Mouse (Mus musculus): ENCODE results near the gene Chchd5.
A peak's percentile ranks its signal among the peaks of the same experiment; 100 is the strongest.

Chchd5 gene

DNA sequence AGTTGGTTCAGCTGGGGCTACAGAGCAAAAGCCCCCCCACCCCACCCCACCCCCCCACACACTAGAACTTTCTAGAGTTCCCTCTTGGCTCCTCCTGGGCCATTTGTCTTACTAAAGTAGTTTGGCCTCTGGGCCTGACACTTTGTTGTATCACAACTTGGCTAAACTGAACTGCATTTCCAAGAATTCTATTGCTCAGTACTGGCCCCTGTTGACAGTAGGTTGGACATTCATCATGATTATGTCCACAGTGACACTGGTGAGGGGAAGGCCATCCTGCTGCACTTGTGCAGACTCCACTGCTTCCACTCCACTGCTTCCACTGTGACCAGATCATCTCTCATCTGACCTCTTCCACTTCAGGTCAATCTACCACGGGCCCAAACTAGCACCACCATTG is 23.3 kb downstream of the Chchd5 start:
- no peak for DNase-seq (ENCODE audit: low spot score in 2 of 2)

GRCm38 (mm10) chr2:129164815-129165214 is 35.3 kb downstream of the Chchd5 start:
- DNase-seq (ENCODE audit: low spot score in 2 of 2), result no peak

DNA sequence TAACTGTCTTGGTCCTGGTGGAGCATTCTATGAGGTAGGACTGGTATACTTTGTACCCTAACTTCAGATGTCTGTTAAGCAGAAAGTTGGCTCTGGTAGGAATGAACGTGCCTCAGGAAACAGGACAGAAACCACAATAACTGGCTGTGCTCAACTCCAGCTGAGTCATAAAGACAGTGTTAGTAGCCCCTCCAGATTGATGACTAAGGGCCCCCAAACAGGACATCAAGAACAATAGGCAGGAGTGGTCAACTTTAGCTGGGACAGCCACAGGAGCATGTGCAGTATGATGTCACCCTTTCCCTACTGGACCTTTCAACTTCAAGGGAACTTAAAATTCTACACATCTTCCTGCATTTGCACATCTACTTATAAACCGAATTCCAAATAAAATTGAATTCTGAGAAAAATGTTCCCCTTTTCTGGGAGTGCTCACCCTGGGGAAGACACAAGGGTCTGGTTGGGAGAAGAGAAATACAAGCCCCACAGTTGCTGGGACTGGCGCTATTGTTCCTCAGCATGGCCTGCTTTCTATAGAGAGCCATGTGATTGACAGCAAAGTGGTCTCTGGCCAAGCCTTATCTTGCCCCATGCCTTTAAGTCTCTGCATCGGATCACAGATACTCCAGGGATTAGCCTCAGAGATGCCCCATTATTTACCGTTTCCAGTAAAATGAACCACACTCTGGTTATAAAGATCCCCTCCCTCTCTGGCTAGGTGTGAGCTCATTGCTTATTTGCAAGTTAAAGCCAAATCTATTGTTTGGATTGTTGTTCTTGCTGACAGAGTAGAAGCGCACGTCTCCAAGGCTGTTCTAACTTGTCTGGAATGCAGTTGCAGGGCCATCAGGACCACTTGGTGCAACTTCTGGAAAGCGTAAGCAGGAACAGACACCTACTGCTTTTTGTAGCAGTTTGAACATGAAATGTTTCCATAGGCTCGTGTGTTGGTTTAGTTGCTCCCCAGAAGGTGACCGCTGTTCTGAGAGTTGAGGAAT is 37.3 kb downstream of the Chchd5 start:
- DNase-seq (ENCODE audit: low spot score in 2 of 2), result no peak

DNA sequence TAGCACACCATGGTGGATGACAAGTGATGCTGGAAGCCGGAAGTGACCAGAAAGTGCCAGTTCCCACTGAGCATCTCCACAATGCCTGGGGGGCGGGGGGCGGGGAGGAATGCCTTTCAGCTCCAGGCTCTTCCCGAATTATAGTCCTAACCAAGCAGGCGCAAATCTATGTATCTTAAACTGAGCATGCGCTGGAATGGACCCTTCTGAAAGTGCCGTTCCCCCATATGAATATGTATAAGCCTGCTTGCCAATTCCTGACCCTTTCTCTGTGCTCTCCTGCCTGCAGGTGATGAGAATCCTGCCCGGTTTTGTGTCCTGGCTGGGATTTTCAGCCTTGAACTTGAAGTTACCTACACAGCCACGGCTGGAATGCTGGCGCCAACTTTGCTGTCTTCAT is 43.9 kb downstream of the Chchd5 start:
- DNase-seq (ENCODE audit: low spot score in 2 of 2), result no peak

GRCm38 (mm10) chr2:129174474-129174873 is 45.0 kb downstream of the Chchd5 start:
- DNase-seq (ENCODE audit: low spot score in 2 of 2), result peak; percentile 24 to 31

DNA sequence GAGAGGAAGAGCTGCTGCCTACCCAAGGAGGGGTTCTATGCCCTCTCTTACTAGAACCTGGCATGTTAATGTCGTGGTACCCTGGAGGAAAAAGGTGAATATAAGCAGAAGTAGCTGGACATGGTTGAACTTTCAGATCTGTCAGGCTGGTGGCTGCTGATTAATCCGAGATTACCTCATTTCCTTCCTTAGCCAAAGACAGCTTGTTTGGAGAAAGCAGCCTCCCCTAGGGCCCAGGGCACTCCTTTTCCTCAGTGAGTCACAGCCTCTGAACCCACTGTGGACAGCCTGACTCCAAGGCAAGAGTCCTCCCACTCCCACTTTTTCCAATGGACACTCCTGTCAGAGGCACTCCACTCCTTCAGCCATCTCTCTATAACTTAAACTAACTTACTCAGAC is 46.1 kb downstream of the Chchd5 start:
- no peak for DNase-seq (ENCODE audit: low spot score in 2 of 2)

DNA sequence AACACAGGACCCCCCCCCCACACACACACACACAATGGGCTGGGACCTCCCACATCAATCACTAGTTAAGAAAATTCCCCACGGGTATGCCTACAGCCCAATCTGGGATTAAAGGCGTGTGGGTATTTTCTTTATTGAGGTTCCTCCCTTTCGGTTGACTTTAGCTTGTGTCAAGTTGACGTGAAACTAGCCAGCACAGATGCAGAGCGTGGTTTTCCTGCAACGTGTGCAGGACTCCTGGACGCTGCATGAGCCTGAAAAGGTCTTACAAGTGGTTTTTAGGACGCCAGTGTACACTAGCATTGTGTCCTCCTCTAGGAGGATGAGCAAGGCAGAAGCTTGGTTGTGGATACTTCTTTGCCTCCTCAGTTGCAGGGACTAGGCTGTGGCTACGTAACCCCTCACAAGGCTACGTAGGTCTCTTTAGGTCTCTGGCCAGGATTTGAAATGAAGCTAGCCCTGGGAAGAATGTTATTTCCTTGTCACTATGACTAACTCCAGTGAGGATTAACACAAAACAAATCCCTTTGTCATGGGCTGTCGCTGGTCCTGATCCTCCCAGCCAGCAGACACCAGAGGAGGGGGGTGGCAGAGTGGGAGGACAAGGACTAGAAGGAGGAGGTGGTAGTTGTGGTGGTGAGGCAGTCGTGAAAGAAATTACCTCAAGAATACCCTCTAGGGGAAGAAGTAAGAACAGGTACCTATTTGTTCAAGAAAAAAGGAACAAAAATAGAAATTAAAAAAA is 47.3 kb downstream of the Chchd5 start:
- DNase-seq (ENCODE audit: low spot score in 2 of 2), result no peak

DNA sequence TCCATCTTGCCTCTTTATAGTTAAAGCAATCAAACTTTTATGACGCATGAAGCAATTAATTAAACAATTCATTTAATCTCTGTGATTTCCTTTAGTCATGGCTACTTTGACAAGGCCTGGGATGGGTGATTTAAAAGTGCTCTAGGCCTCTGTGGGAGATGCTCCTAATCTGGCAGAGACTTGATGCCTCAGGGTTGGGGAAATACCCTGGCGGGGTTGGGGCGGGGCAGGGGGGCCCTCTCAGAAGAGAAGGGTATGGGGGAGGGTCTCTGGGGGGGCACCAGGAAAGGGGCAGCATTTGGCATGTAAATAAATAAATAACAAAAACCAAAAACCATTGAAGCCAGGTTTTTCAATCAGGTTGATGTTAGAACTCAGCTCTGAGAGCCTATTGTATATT is 48.2 kb downstream of the Chchd5 start:
- no peak for DNase-seq (ENCODE audit: low spot score in 2 of 2)

DNA sequence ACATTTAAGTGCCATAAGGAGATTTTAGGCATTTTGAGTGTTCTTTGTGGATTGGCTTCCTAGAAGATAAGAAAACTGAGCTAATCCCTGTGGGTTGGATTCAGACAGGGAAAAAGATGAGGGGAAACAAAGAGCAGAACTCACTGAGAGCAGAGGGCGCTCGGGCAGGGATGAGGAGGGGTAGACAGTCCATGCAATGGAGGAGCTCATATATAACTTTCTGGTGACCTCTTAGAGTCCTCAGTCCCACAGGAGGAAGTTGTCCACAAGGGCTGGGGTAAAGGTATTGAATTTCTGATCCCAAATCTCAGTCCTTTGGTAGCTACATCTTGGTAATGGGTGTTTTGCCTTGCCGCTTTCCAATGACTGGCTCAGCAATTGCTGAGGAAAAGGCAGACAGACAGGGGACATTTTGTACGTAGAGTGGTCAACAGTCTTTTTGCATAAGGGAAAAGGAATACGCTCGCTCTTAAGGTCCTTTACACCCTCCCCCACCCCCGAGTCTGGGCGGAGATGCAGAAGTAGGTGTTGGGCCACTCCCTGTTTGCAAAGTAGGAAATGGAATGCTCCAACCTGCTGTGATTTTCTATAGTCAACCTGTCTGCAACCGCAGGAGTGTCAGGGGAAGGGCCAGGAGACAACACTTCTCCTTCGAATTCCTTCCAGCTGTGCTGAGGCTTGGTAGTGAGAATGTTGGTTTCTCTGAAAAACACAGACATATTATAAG is 48.8 kb downstream of the Chchd5 start:
- DNase-seq (ENCODE audit: low spot score in 2 of 2), result no peak

- DNase-seq (ENCODE audit: low spot score in 2 of 2), result no peak
These were observed 50.7 kb downstream of the Chchd5 start for GRCm38 (mm10) chr2:129179946-129180853.

- DNase-seq (ENCODE audit: low spot score in 2 of 2), result no peak
These were observed 52.0 kb downstream of the Chchd5 start for GRCm38 (mm10) chr2:129181509-129181908.

DNA sequence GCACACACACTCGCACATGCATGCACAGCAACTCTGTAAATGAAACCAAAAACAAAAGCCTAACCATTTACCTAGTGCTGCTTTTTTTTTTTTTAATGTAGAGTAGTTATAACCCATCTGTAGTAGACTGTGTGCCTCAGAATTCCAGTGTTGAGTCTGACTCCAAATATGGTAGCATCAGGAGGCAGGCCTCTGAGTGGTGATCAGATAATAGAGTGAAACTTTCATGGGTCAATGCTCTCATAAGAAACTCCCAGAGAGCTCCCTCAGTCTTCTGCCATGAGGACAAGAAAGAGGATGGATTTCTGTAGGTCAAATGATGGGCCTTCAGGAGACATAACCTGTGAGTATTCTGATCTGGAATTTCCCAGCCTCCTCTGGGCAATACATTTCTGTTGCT is 52.9 kb downstream of the Chchd5 start:
- DNase-seq (ENCODE audit: low spot score in 2 of 2), result no peak

- peak in 1 of 2 experiments; percentile 21 for DNase-seq (ENCODE audit: low spot score in 2 of 2)
These were observed 54.1 kb downstream of the Chchd5 start for GRCm38 (mm10) chr2:129183561-129184031.
